Mouse (Mus musculus): ENCODE data around the gene Klf7. TPM values are rescaled to one million over a fixed set of nuclear protein-coding genes. Genes with fewer than 3 reads are reported as not detected.
A peak's percentile ranks its signal among the peaks of the same experiment; 100 is the strongest.

Klf7 gene
- polyA plus RNA-seq, 1 experiment from 2014 or later: 40.9 TPM

DNA sequence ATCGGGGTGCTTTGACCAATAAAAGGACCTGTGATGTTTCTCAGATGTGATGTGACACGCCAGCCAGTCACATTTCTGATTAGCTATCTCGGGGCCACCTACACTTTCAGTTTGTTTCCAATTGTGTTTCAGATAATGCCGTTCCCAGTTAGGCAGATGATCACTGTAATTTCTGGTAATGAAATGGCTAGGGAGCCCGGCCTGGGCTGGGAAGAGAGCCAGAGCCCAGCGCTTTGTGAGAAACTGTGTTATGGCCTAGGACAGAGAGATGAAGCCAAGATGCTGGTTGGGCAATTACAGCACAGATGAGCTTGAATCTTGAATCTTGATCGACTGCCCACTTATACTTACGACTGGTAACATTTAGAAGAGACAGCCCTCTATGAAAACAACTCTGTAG is 122.6 kb downstream of the Klf7 start:
- Histone ChIP-seq H3K4me3 (ENCODE audit: low read depth, low read length) (no peak overlapping the region), H3K27me3 (replicated peaks; ENCODE audit: insufficient read depth, low read length) (no peaks in the 10 kb centered on the region), H3K4me2 (replicated peaks; ENCODE audit: low read depth, low read length) (no peak overlapping the region), H3K27ac (ENCODE audit: low read length) (no peak overlapping the region), H3K4me1 (ENCODE audit: insufficient read depth, low read depth, low read length) (peaks cover 2% of the 10 kb centered on the region), H3K9ac (replicated peaks; ENCODE audit: low read depth) (no peak overlapping the region), H3K9me3 (ENCODE audit: low read length) (no peaks in the 10 kb centered on the region), H3K36me3 (ENCODE audit: insufficient read depth, low read length) (no peaks in the 10 kb centered on the region)
- DNase-seq (ENCODE audit: low spot score) (no peak), ATAC-seq (no peak)
- WGBS: 72% methylated on average over 8 of the region's 8 CpGs
- TF ChIP-seq CTCF (IDR thresholded peaks at IDR 0.05) (no peak), EP300 (IDR thresholded peaks at IDR 0.05) (no peak)

DNA sequence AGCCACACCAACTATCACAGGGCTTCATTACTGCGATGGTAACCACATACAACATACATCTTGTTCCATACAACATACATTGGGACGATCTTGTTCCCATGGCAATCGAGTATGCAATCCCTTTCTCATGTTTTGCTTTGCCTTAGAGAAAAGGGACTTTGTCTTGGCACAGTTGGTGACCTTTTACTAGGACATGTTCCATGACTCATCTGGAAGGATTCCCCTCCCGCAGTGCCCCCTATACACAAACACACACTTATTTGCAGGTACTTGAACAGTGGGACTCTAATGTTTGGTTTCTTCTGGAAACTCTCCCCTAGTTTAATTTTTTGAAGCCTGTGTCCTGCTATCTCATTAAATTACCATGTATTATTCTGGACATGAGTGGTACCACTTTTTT is 123.2 kb downstream of the Klf7 start:
- no peaks in the 10 kb centered on the region for H3K27me3 ChIP-seq (replicated peaks; ENCODE audit: insufficient read depth, low read length)
- no peak; the same call in 1 of the 2 replicates for ATAC-seq
- H3K4me2 ChIP-seq (replicated peaks; ENCODE audit: low read depth, low read length): no peak overlapping the region
- no peaks in the 10 kb centered on the region for H3K9me3 ChIP-seq (ENCODE audit: low read length)
- no peak overlapping the region for H3K9ac ChIP-seq (replicated peaks; ENCODE audit: low read depth)
- no peak overlapping the region for H3K27ac ChIP-seq (ENCODE audit: low read length)
- no peak overlapping the region for H3K4me3 ChIP-seq (ENCODE audit: low read depth, low read length)
- 80% methylated on average over 4 of the region's 4 CpGs for WGBS
- no peak for DNase-seq (ENCODE audit: low spot score)
- H3K4me1 ChIP-seq (ENCODE audit: insufficient read depth, low read depth, low read length): peaks cover 6% of the 10 kb centered on the region
- no peaks in the 10 kb centered on the region for H3K36me3 ChIP-seq (ENCODE audit: insufficient read depth, low read length)
- TF ChIP-seq CTCF (IDR thresholded peaks at IDR 0.05): no peak

DNA sequence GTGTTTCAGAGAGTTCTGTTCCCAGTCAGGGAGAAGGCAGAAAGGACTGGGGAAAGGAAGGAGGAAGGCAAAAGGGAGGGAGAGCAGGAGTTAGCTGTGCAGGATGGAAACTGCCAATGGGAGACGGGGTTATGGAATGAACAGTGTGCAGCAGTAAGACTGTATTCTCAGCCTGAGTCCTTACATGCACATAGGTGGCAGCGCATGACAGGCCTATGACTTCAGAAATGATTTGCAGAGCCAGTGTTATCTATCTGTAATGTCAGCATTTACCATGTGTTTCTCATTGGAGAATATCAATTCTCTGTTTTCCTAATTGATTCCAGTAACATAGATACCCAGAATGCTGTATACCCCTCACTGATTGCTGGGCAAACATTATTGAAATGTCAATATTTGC is 123.9 kb downstream of the Klf7 start:
- Histone ChIP-seq H3K4me2 (replicated peaks; ENCODE audit: low read depth, low read length) (no peak overlapping the region), H3K9ac (replicated peaks; ENCODE audit: low read depth) (no peak overlapping the region), H3K27me3 (replicated peaks; ENCODE audit: insufficient read depth, low read length) (no peaks in the 10 kb centered on the region), H3K36me3 (ENCODE audit: insufficient read depth, low read length) (no peaks in the 10 kb centered on the region), H3K9me3 (ENCODE audit: low read length) (no peaks in the 10 kb centered on the region), H3K4me3 (ENCODE audit: low read depth, low read length) (no peak overlapping the region), H3K27ac (ENCODE audit: low read length) (no peak overlapping the region), H3K4me1 (ENCODE audit: insufficient read depth, low read depth, low read length) (peaks cover 6% of the 10 kb centered on the region)
- WGBS: 71% methylated on average over 2 of the region's 2 CpGs
- TF ChIP-seq EP300 (IDR thresholded peaks at IDR 0.05) (no peak), CTCF (IDR thresholded peaks at IDR 0.05) (0 out of 2 replicates have a peak, but pooled peaks have one; percentile 25)
- DNase-seq (ENCODE audit: low spot score) (no peak), ATAC-seq (no peak)

DNA sequence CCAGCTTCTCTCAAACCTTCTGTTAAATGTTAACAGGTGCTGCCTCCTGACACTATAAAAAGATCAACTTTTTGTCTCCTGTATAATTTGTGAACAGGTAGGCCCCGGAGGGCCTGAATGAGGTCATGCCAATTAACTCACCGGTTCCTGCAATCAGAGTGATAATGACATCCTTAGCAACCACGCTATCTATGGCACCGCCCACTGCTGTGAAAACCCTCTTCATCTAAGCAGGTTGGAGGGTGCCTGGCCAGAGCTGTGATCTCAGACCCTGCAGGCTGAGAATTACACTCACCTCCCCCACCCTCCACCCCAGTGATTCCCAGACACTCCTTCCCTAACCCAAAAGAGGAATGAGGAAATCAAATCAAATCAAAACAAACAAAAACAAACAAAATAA is 126.3 kb downstream of the Klf7 start:
- WGBS: 28% methylated on average over 4 of the region's 4 CpGs
- DNase-seq (ENCODE audit: low spot score) (no peak), ATAC-seq (no peak)
- no peaks in the 10 kb centered on the region for H3K9me3 ChIP-seq (ENCODE audit: low read length)
- H3K4me3 ChIP-seq (ENCODE audit: low read depth, low read length): no peak overlapping the region
- peaks cover 6% of the 10 kb centered on the region for H3K4me1 ChIP-seq (ENCODE audit: insufficient read depth, low read depth, low read length)
- H3K36me3 ChIP-seq (ENCODE audit: insufficient read depth, low read length): no peaks in the 10 kb centered on the region
- H3K9ac ChIP-seq (replicated peaks; ENCODE audit: low read depth): no peak overlapping the region
- TF ChIP-seq EP300 (IDR thresholded peaks at IDR 0.05) (no peak), CTCF (IDR thresholded peaks at IDR 0.05) (no peak)
- no peaks in the 10 kb centered on the region for H3K27me3 ChIP-seq (replicated peaks; ENCODE audit: insufficient read depth, low read length)
- no peak overlapping the region for H3K4me2 ChIP-seq (replicated peaks; ENCODE audit: low read depth, low read length)
- H3K27ac ChIP-seq (ENCODE audit: low read length): no peak overlapping the region

DNA sequence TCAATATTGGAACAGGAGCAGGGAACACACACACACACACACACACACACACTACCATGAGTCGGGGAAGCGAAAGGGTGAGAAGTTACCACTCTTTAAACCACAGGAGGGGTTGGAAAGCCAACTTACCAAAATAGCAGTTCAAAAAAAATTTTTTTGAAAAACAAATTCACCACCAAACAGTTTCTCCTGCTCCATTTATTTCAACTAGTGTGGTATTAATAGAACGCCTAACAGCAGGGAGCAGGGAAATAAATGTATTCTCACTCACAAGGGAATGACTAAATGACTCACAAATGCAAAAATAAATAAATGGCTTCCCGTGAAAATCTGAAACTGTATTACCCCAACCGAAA is 127.0 kb downstream of the Klf7 start:
- no peak for TF ChIP-seq EP300 (IDR thresholded peaks at IDR 0.05)
- no peak for TF ChIP-seq CTCF (IDR thresholded peaks at IDR 0.05)
- H3K4me2 ChIP-seq (replicated peaks; ENCODE audit: low read depth, low read length): no peak overlapping the region
- H3K4me3 ChIP-seq (ENCODE audit: low read depth, low read length): no peak overlapping the region
- H3K9me3 ChIP-seq (ENCODE audit: low read length): no peaks in the 10 kb centered on the region
- H3K27me3 ChIP-seq (replicated peaks; ENCODE audit: insufficient read depth, low read length): no peaks in the 10 kb centered on the region
- WGBS: 38% methylated on average over 5 of the region's 5 CpGs
- H3K9ac ChIP-seq (replicated peaks; ENCODE audit: low read depth): no peak overlapping the region
- DNase-seq (ENCODE audit: low spot score): no peak
- no peak for ATAC-seq
- peaks cover 6% of the 10 kb centered on the region for H3K4me1 ChIP-seq (ENCODE audit: insufficient read depth, low read depth, low read length)
- H3K27ac ChIP-seq (ENCODE audit: low read length): no peak overlapping the region
- H3K36me3 ChIP-seq (ENCODE audit: insufficient read depth, low read length): no peaks in the 10 kb centered on the region

- 24% methylated on average over 19 of the region's 19 CpGs for WGBS
These were observed 127.6 kb downstream of the Klf7 start for GRCm38 (mm10) chr1:63994248-63995136.

More at GRCm38 (mm10) chr1:63994248-63995136, 127.6 kb downstream of the Klf7 start:
- peak; percentile 69; the same call in 1 of the 2 replicates for ATAC-seq
- DNase-seq (ENCODE audit: low spot score): peak; percentile 33
- no peak overlapping the region for H3K9ac ChIP-seq (replicated peaks; ENCODE audit: low read depth)
- no peak overlapping the region for H3K4me3 ChIP-seq (ENCODE audit: low read depth, low read length)
- H3K4me1 ChIP-seq (ENCODE audit: insufficient read depth, low read depth, low read length): peaks cover 6% of the 10 kb centered on the region
- H3K36me3 ChIP-seq (ENCODE audit: insufficient read depth, low read length): no peaks in the 10 kb centered on the region
- H3K27ac ChIP-seq (ENCODE audit: low read length): no peak overlapping the region
- H3K27me3 ChIP-seq (replicated peaks; ENCODE audit: insufficient read depth, low read length): no peaks in the 10 kb centered on the region
- TF ChIP-seq EP300 (IDR thresholded peaks at IDR 0.05): no peak
- no peak for TF ChIP-seq CTCF (IDR thresholded peaks at IDR 0.05)
- H3K4me2 ChIP-seq (replicated peaks; ENCODE audit: low read depth, low read length): peak overlapping the region; percentile 27; the same call in 1 of the 2 replicates
- no peaks in the 10 kb centered on the region for H3K9me3 ChIP-seq (ENCODE audit: low read length)
